Mouse (Mus musculus) bone marrow macrophage, adult 2 months (primary cell): ENCODE results near the gene Wdfy1. TPM values are rescaled to one million over a fixed set of nuclear protein-coding genes. Genes with fewer than 3 reads are reported as not detected.
A peak's percentile ranks its signal among the peaks of the same experiment; 100 is the strongest.

Source experiments
- H3K27ac ChIP-seq: 2 replicates; pipeline ENCODE4 v1.5.1; 2012; ENCODE audit warnings: low read depth, low read length; ENCODE audit not compliant: insufficient read depth
- H3K4me1 ChIP-seq: 2 replicates; pipeline ENCODE4 v1.6.1; 2012; ENCODE audit warnings: low read length; ENCODE audit not compliant: control insufficient read depth, insufficient read depth
- H3K4me3 ChIP-seq: 2 replicates; pipeline ENCODE4 v1.5.1; 2012; ENCODE audit warnings: mild to moderate bottlenecking, low read length, moderate library complexity; ENCODE audit not compliant: insufficient read depth
- CTCF ChIP-seq: IDR thresholded peaks from 2 replicates; pipeline ENCODE4 v1.5.1; 2012; ENCODE audit warnings: low read depth, mild to moderate bottlenecking, low read length, moderate library complexity
- POLR2A ChIP-seq: IDR thresholded peaks from 2 replicates; pipeline ENCODE4 v1.6.1; 2012; ENCODE audit warnings: mild to moderate bottlenecking, low read depth, low read length, borderline replicate concordance
- polyA plus RNA-seq: library from polyadenylated mRNA; stranded (reverse); fragments of >200 nt; gene quantifications from 2 replicates; pipeline ENCODE4 v1.2.4, GENCODE M21; 2012; ENCODE audit not compliant: missing spikeins, insufficient read depth, insufficient read length

Wdfy1 gene
- polyA plus RNA-seq, 1 experiment, result 20.0 TPM

GRCm38 (mm10) chr1:79786267-79786927 lies 10.5 kb upstream of the Wdfy1 start:
- peak; percentile 35; the same call in 1 of the 2 replicates for TF ChIP-seq CTCF
- no peak for TF ChIP-seq POLR2A
- H3K27ac ChIP-seq, result no peak overlapping the region
- no peak overlapping the region for H3K4me3 ChIP-seq
- H3K4me1 ChIP-seq, result no peaks in the 10 kb centered on the region

- TF ChIP-seq CTCF (no peak), POLR2A (no peak)
- no peak overlapping the region for H3K27ac ChIP-seq
- H3K4me1 ChIP-seq, result peaks cover 2% of the 10 kb centered on the region; the same call in 1 of the 2 replicates
- no peak overlapping the region for H3K4me3 ChIP-seq
Measured at GRCm38 (mm10) chr1:79782433-79782832, 6.5 kb upstream of the Wdfy1 start.

GRCm38 (mm10) chr1:79778011-79778410 lies 2.1 kb upstream of the Wdfy1 start:
- H3K27ac ChIP-seq, result no peak overlapping the region
- peaks cover 2% of the 10 kb centered on the region; the same call in 1 of the 2 replicates for H3K4me1 ChIP-seq
- TF ChIP-seq CTCF (no peak), POLR2A (no peak)
- H3K4me3 ChIP-seq, result no peak overlapping the region

GRCm38 (mm10) chr1:79774164-79774780 lies 1.7 kb downstream of the Wdfy1 start:
- TF ChIP-seq CTCF (no peak), POLR2A (no peak)
- H3K4me1 ChIP-seq, result peaks cover 2% of the 10 kb centered on the region; the same call in 1 of the 2 replicates
- H3K27ac ChIP-seq, result no peak overlapping the region
- no peak overlapping the region for H3K4me3 ChIP-seq

GRCm38 (mm10) chr1:79768231-79768630 lies 7.7 kb downstream of the Wdfy1 start:
- H3K4me3 ChIP-seq, result no peak overlapping the region
- peaks cover 4% of the 10 kb centered on the region; the same call in 1 of the 2 replicates for H3K4me1 ChIP-seq
- 0 out of 2 replicates have a peak overlapping the region, but pooled peaks have one; percentile 22 for H3K27ac ChIP-seq
- TF ChIP-seq CTCF (no peak), POLR2A (no peak)

GRCm38 (mm10) chr1:79764483-79764882 lies 11.5 kb downstream of the Wdfy1 start:
- Histone ChIP-seq H3K27ac (no peak overlapping the region), H3K4me3 (no peak overlapping the region), H3K4me1 (peaks cover 12% of the 10 kb centered on the region)
- no peak for TF ChIP-seq POLR2A
- TF ChIP-seq CTCF, result no peak

GRCm38 (mm10) chr1:79764031-79764430 lies 11.9 kb downstream of the Wdfy1 start:
- TF ChIP-seq CTCF, result no peak
- TF ChIP-seq POLR2A, result no peak
- H3K27ac ChIP-seq, result no peak overlapping the region
- no peak overlapping the region for H3K4me3 ChIP-seq
- peaks cover 12% of the 10 kb centered on the region for H3K4me1 ChIP-seq

GRCm38 (mm10) chr1:79762282-79763250 lies 13.4 kb downstream of the Wdfy1 start:
- peaks cover 8% of the 10 kb centered on the region for H3K4me1 ChIP-seq
- TF ChIP-seq POLR2A (no peak), CTCF (no peak)
- peak overlapping the region; percentile 63 for H3K27ac ChIP-seq
- peak overlapping the region; percentile 12 for H3K4me3 ChIP-seq

GRCm38 (mm10) chr1:79761917-79762271 lies 14.0 kb downstream of the Wdfy1 start:
- peaks cover 8% of the 10 kb centered on the region for H3K4me1 ChIP-seq
- TF ChIP-seq CTCF, result no peak
- no peak for TF ChIP-seq POLR2A
- peak overlapping the region; percentile 89 for H3K4me3 ChIP-seq
- peak overlapping the region; percentile 63 for H3K27ac ChIP-seq
